10 mouse cellular contexts compared by ENCODE assay signal in genomic region chr13:48230996-48231395, GRCm38 (mm10). TPM values are rescaled to one million over a fixed set of nuclear protein-coding genes. Genes with fewer than 3 reads are reported as not detected.
DNase-seq lines count a peak whose midpoint lies in the region; ATAC-seq and TF ChIP-seq lines count a peak whose summit lies in the region.
"Had no signal": no experiment of that assay in that cellular context is flagged by ENCODE, and none has a peak within 500 bp of the region (broad histone marks: within the 10 kb centered on the region; RNA-seq: fewer than 3 reads in every experiment).

No protein-coding gene starts in this region.

- H3K27me3 ChIP-seq in stomach, embryonic 15.5 days (replicated peaks) = no peaks in the 10 kb centered on the region
- no peaks in the 10 kb centered on the region for H3K27me3 ChIP-seq in stomach, postnatal 0 days (ENCODE audit: control insufficient read depth, insufficient read depth, low read length)
- no peaks in the 10 kb centered on the region for H3K27me3 ChIP-seq in forebrain, embryonic 11.5 days (ENCODE audit: control insufficient read depth, insufficient read depth, low read length)

- ATAC-seq in stomach, embryonic 15.5 days (ENCODE audit: insufficient read depth, low FRiP score, low read depth) = no peak
- ATAC-seq in stomach, postnatal 0 days (ENCODE audit: low FRiP score, low TSS enrichment) = no peak
- no peak for ATAC-seq in forebrain, embryonic 11.5 days (replicated peaks; ENCODE audit: low FRiP score)

- no peak overlapping the region for H3K9ac ChIP-seq in stomach, embryonic 15.5 days
- no peak overlapping the region for H3K9ac ChIP-seq in stomach, postnatal 0 days (ENCODE audit: low read length)
- H3K9ac ChIP-seq in forebrain, embryonic 11.5 days (ENCODE audit: low read length) = 0 out of 2 replicates have a peak overlapping the region, but pooled peaks have one; percentile 14

- no peak overlapping the region for H3K4me2 ChIP-seq in stomach, embryonic 15.5 days
- no peak overlapping the region for H3K4me2 ChIP-seq in stomach, postnatal 0 days (replicated peaks; ENCODE audit: low read depth)
- no peak overlapping the region for H3K4me2 ChIP-seq in forebrain, embryonic 11.5 days (ENCODE audit: low read depth, low read length, severe bottlenecking)

- 49% methylated on average over 6 of the region's 6 CpGs for WGBS in stomach, embryonic 15.5 days
- WGBS in stomach, postnatal 0 days = 44% methylated on average over 6 of the region's 6 CpGs
- 46% methylated on average over 6 of the region's 6 CpGs for WGBS in forebrain, embryonic 11.5 days

- no peak for TF ChIP-seq CTCF in layer of hippocampus, adult 2 months (conservative IDR thresholded peaks at IDR 0.05)
- TF ChIP-seq CTCF in stomach, postnatal 0 days (IDR thresholded peaks at IDR 0.05; ENCODE audit: low read depth) = no peak

- H3K4me1 ChIP-seq in stomach, embryonic 15.5 days = peaks cover 10% of the 10 kb centered on the region
- H3K4me1 ChIP-seq in stomach, postnatal 0 days (replicated peaks; ENCODE audit: control insufficient read depth, insufficient read depth) = no peaks in the 10 kb centered on the region
- peaks cover 15% of the 10 kb centered on the region for H3K4me1 ChIP-seq in forebrain, embryonic 11.5 days (replicated peaks; ENCODE audit: control insufficient read depth, insufficient read depth, low read length)

- no peaks in the 10 kb centered on the region for H3K9me3 ChIP-seq in stomach, embryonic 15.5 days
- H3K9me3 ChIP-seq in stomach, postnatal 0 days (ENCODE audit: control insufficient read depth, low read length) = no peaks in the 10 kb centered on the region
- no peaks in the 10 kb centered on the region for H3K9me3 ChIP-seq in forebrain, embryonic 11.5 days (ENCODE audit: control insufficient read depth, low read length)

- H3K4me3 ChIP-seq in layer of hippocampus, adult 2 months = no peak overlapping the region
- H3K4me3 ChIP-seq in stomach, embryonic 15.5 days (replicated peaks) = no peak overlapping the region
- H3K4me3 ChIP-seq in stomach, postnatal 0 days (ENCODE audit: low read depth, low read length) = no peak overlapping the region
- H3K4me3 ChIP-seq in forebrain, embryonic 11.5 days (ENCODE audit: low read depth, low read length) = no peak overlapping the region

- H3K27ac ChIP-seq in layer of hippocampus, adult 2 months = peak overlapping the region; percentile 47
- peak overlapping the region; percentile 6; the same call in 1 of the 2 replicates for H3K27ac ChIP-seq in stomach, embryonic 15.5 days
- no peak overlapping the region for H3K27ac ChIP-seq in stomach, postnatal 0 days (replicated peaks)
- H3K27ac ChIP-seq in forebrain, embryonic 11.5 days (ENCODE audit: low read depth, low read length) = no peak overlapping the region

- no peak for TF ChIP-seq EP300 in stomach, postnatal 0 days (optimal IDR thresholded peaks at IDR 0.05)

- no peak for DNase-seq in layer of hippocampus, adult 2 months (ENCODE audit: low spot score in 2 of 2)
- DNase-seq in layer of hippocampus, adult 8-10 months (ENCODE audit: low spot score in 2 of 2) = no peak
- DNase-seq in stomach, postnatal 0 days (ENCODE audit: low spot score) = no peak
- DNase-seq in forebrain, embryonic 11.5 days (ENCODE audit: low spot score) = no peak
- DNase-seq in telencephalon, adult 2 months (ENCODE audit: low read depth, low spot score) = peak; percentile 34
- no peak for DNase-seq in spleen, adult 18-20 months
- no peak for DNase-seq in cerebellum, adult 11-12 months
- DNase-seq: cerebellum, postnatal 25 days; lung, postnatal 36 days had no signal

- H3K36me3 ChIP-seq in stomach, embryonic 15.5 days = no peaks in the 10 kb centered on the region
- no peaks in the 10 kb centered on the region for H3K36me3 ChIP-seq in stomach, postnatal 0 days (ENCODE audit: control insufficient read depth, insufficient read depth, low read length)
- no peaks in the 10 kb centered on the region for H3K36me3 ChIP-seq in forebrain, embryonic 11.5 days (ENCODE audit: control insufficient read depth, insufficient read depth, low read length)

RNA-seq across cellular contexts. Expression of gene Id4, which starts 30.0 kb away (rescaled TPM):
- 10 to 100 TPM; 48.8 to 53.5 TPM for total RNA-seq in layer of hippocampus, adult 2 months (2021)
- total RNA-seq in layer of hippocampus, adult 8-10 months (2022) = 10 to 100 TPM; 47.0 to 48.9 (median 47.7) TPM
- 21.7 and 22.8 TPM in 2 replicates for polyA plus RNA-seq in stomach, embryonic 15.5 days (2015; fragmentation: Nextera tagmentation; extraction: Ambion mirVana)
- polyA plus RNA-seq in stomach, postnatal 0 days (2015; fragmentation: Nextera tagmentation; extraction: Ambion mirVana) = 15.4 and 20.3 TPM in 2 replicates
- polyA plus RNA-seq in forebrain, embryonic 11.5 days (2014; fragmentation: Nextera tagmentation; extraction: Ambion mirVana) = 182 and 187 TPM in 2 replicates

Comparison
In these comparisons a context has a peak if more than half of its experiments do, and no peak if none do; other contexts are left out.
1. H3K27ac ChIP-seq: peak in layer of hippocampus, adult 2 months (single experiment) and stomach, embryonic 15.5 days (single experiment); none in stomach, postnatal 0 days (single experiment) and forebrain, embryonic 11.5 days (single experiment).